In the genomic region with DNA sequence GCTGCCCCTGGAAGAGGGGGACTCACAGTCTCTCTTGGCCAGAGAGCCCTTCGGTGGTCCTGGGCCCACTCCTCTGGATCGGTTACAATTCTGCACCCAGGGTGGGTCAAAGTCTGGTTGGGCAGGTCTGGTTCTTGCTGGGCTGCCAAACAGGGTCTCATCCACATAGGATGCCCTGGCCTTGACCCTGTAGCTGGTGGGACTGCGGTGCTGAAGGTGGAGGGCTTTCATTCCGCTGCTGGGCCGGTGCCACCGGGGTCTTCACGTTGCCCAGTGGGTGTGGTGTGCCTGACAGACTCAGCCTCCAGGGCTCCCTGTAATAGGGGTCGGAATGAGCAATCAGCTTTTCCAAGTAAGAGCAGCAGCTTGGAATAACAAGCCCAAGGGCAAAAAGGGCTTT, we compare ENCODE assay signal across 8 mouse cellular contexts. TPM values are rescaled to one million over a fixed set of nuclear protein-coding genes. Genes with fewer than 3 reads are reported as not detected.
DNase-seq lines count a peak whose midpoint lies in the region; ATAC-seq and TF ChIP-seq lines count a peak whose summit lies in the region.

No protein-coding gene starts in this region.

- peak overlapping the region; percentile 71 for H3K9ac ChIP-seq in lung, embryonic 16.5 days (ENCODE audit: low read length)
- H3K9ac ChIP-seq in limb, embryonic 12.5 days (replicated peaks) = peak overlapping the region; percentile 58
- H3K9ac ChIP-seq in stomach, embryonic 15.5 days = peak overlapping the region; percentile 17; the same call in 1 of the 2 replicates

- no peak for TF ChIP-seq POLR2A in lung, adult 2 months (IDR thresholded peaks at IDR 0.05; ENCODE audit: borderline replicate concordance, extremely low read depth, low read depth, low read length)

- H3K27ac ChIP-seq in lung, embryonic 16.5 days (ENCODE audit: low read length) = no peak overlapping the region
- H3K27ac ChIP-seq in limb, embryonic 12.5 days = no peak overlapping the region
- no peak overlapping the region for H3K27ac ChIP-seq in stomach, embryonic 15.5 days

- ATAC-seq in lung, embryonic 16.5 days (ENCODE audit: low read depth) = no peak
- ATAC-seq in limb, embryonic 12.5 days (ENCODE audit: insufficient number of reproducible peaks, insufficient read depth, low FRiP score, low TSS enrichment, low read depth) = no peak
- no peak for ATAC-seq in stomach, embryonic 15.5 days (ENCODE audit: insufficient read depth, low FRiP score, low read depth)
- ATAC-seq in megakaryocyte progenitor cell, adult 5-6 weeks (replicated peaks; ENCODE audit: poor library complexity) = no peak

- H3K4me3 ChIP-seq in lung, embryonic 16.5 days (ENCODE audit: low read length) = peak overlapping the region; percentile 67
- no peak overlapping the region for H3K4me3 ChIP-seq in lung, adult 2 months (replicated peaks; ENCODE audit: extremely low read depth, low read depth, low read length)
- peak overlapping the region; percentile 60 for H3K4me3 ChIP-seq in limb, embryonic 12.5 days (replicated peaks)
- H3K4me3 ChIP-seq in stomach, embryonic 15.5 days (replicated peaks) = peak overlapping the region; percentile 72

- H3K36me3 ChIP-seq in lung, embryonic 16.5 days (ENCODE audit: control insufficient read depth, insufficient read depth, low read length) = peaks cover 8% of the 10 kb centered on the region; the same call in 1 of the 2 replicates
- H3K36me3 ChIP-seq in limb, embryonic 12.5 days = peaks cover 40% of the 10 kb centered on the region
- peaks cover 10% of the 10 kb centered on the region; the same call in 1 of the 2 replicates for H3K36me3 ChIP-seq in stomach, embryonic 15.5 days

- H3K4me1 ChIP-seq in lung, embryonic 16.5 days (replicated peaks; ENCODE audit: control insufficient read depth, insufficient read depth, low read length) = peaks cover 17% of the 10 kb centered on the region
- H3K4me1 ChIP-seq in lung, adult 2 months (ENCODE audit: control insufficient read depth, insufficient read depth, low read length) = no peaks in the 10 kb centered on the region
- H3K4me1 ChIP-seq in limb, embryonic 12.5 days (replicated peaks) = peaks cover 16% of the 10 kb centered on the region
- H3K4me1 ChIP-seq in stomach, embryonic 15.5 days = peaks cover 10% of the 10 kb centered on the region

- H3K9me3 ChIP-seq in lung, embryonic 16.5 days (ENCODE audit: control insufficient read depth, low read length) = peaks cover 3% of the 10 kb centered on the region; the same call in 1 of the 2 replicates
- peaks cover 8% of the 10 kb centered on the region; the same call in 1 of the 2 replicates for H3K9me3 ChIP-seq in limb, embryonic 12.5 days
- no peaks in the 10 kb centered on the region for H3K9me3 ChIP-seq in stomach, embryonic 15.5 days

- H3K4me2 ChIP-seq in lung, embryonic 16.5 days (ENCODE audit: low read depth, low read length) = peak overlapping the region; percentile 59
- H3K4me2 ChIP-seq in limb, embryonic 12.5 days = peak overlapping the region; percentile 79
- H3K4me2 ChIP-seq in stomach, embryonic 15.5 days = peak overlapping the region; percentile 72

- peak; percentile 56 to 68 for DNase-seq in adrenal gland, adult (ENCODE audit: inconsistent age in 2 of 2, low spot score in 1 of 2)
- no peak for DNase-seq in adrenal gland, adult 2 months
- no peak for DNase-seq in lung, adult 2 months
- no peak for DNase-seq in frontal cortex, postnatal 25 days (ENCODE audit: low spot score in 2 of 2)

- TF ChIP-seq CTCF in lung, adult 2 months (IDR thresholded peaks at IDR 0.05; ENCODE audit: insufficient read depth, low read length) = no peak

- H3K27me3 ChIP-seq in lung, embryonic 16.5 days (ENCODE audit: control insufficient read depth, insufficient read depth, low read depth, low read length) = no peaks in the 10 kb centered on the region
- H3K27me3 ChIP-seq in limb, embryonic 12.5 days = no peaks in the 10 kb centered on the region
- no peaks in the 10 kb centered on the region for H3K27me3 ChIP-seq in stomach, embryonic 15.5 days (replicated peaks)

- WGBS in lung, embryonic 16.5 days = 44% methylated on average over 8 of the region's 8 CpGs
- 65% methylated on average over 8 of the region's 8 CpGs for WGBS in lung, adult 2 months
- whole genome bisulfite sequencing in limb, embryonic 12.5 days = 60% methylated on average over 8 of the region's 8 CpGs
- WGBS in stomach, embryonic 15.5 days = 46% methylated on average over 8 of the region's 8 CpGs

RNA-seq across cellular contexts. Expression of a gene that starts 1.0 kb away (rescaled TPM):
- total RNA-seq in adrenal gland, adult 2 months (2021) = 10 to 100 TPM; 11.6 to 22.7 TPM
- polyA plus RNA-seq in adrenal gland, adult 2 months (2012; rRNA removed) = 32.5 and 33.5 TPM in 2 replicates
- 13.8 and 14.0 TPM in 2 replicates for polyA plus RNA-seq in lung, embryonic 16.5 days (2015; fragmentation: Nextera tagmentation; extraction: Ambion mirVana)
- polyA plus RNA-seq in lung, adult 2 months (2012; rRNA removed) = 15.7 and 15.8 TPM in 2 replicates
- polyA plus RNA-seq in limb, embryonic 12.5 days (2016; fragmentation: Nextera tagmentation; extraction: Ambion mirVana) = 16.9 and 19.1 TPM in 2 replicates
- polyA plus RNA-seq in stomach, embryonic 15.5 days (2015; fragmentation: Nextera tagmentation; extraction: Ambion mirVana) = 10.4 and 11.4 TPM in 2 replicates
- total RNA-seq in megakaryocyte progenitor cell, adult 5-6 weeks (2015) = 2.0 and 2.3 TPM in 2 replicates
- 4.7 and 5.8 TPM in 2 replicates for total RNA-seq in megakaryocyte progenitor cell, adult 5-6 weeks (2017)

RNA-seq across cellular contexts. Expression of a gene that starts 1.1 kb away (rescaled TPM):
- total RNA-seq in adrenal gland, adult 2 months (2021) = 10 to 100 TPM; 46.8 to 49.5 TPM
- polyA plus RNA-seq in adrenal gland, adult 2 months (2012; rRNA removed) = 42.7 and 49.6 TPM in 2 replicates
- polyA plus RNA-seq in lung, embryonic 16.5 days (2015; fragmentation: Nextera tagmentation; extraction: Ambion mirVana) = 36.8 and 37.8 TPM in 2 replicates
- 37.2 and 39.2 TPM in 2 replicates for polyA plus RNA-seq in lung, adult 2 months (2012; rRNA removed)
- polyA plus RNA-seq in limb, embryonic 12.5 days (2016; fragmentation: Nextera tagmentation; extraction: Ambion mirVana) = 48.8 and 50.3 TPM in 2 replicates
- polyA plus RNA-seq in stomach, embryonic 15.5 days (2015; fragmentation: Nextera tagmentation; extraction: Ambion mirVana) = 41.8 and 44.9 TPM in 2 replicates
- total RNA-seq in megakaryocyte progenitor cell, adult 5-6 weeks (2015) = 11.8 and 13.3 TPM in 2 replicates
- total RNA-seq in megakaryocyte progenitor cell, adult 5-6 weeks (2017) = 34.9 and 35.8 TPM in 2 replicates

RNA-seq across cellular contexts. Expression of a gene that starts 22.6 kb away (rescaled TPM):
- total RNA-seq in adrenal gland, adult 2 months (2021) = under 1 TPM; 0.29 to 0.55 TPM
- polyA plus RNA-seq in adrenal gland, adult 2 months (2012; rRNA removed) = 0.29 and 0.49 TPM in 2 replicates
- polyA plus RNA-seq in lung, embryonic 16.5 days (2015; fragmentation: Nextera tagmentation; extraction: Ambion mirVana) = 1.2 and 1.9 TPM in 2 replicates
- 2.0 and 2.4 TPM in 2 replicates for polyA plus RNA-seq in lung, adult 2 months (2012; rRNA removed)
- 0.64 and 0.93 TPM in 2 replicates for polyA plus RNA-seq in limb, embryonic 12.5 days (2016; fragmentation: Nextera tagmentation; extraction: Ambion mirVana)
- polyA plus RNA-seq in stomach, embryonic 15.5 days (2015; fragmentation: Nextera tagmentation; extraction: Ambion mirVana) = 0.40 and 0.69 TPM in 2 replicates
- total RNA-seq in megakaryocyte progenitor cell, adult 5-6 weeks (2015) = not detected in 2 replicates
- 0.81 and 1.1 TPM in 2 replicates for total RNA-seq in megakaryocyte progenitor cell, adult 5-6 weeks (2017)

RNA-seq across cellular contexts. Expression of a gene that starts 22.6 kb away (rescaled TPM):
- total RNA-seq in adrenal gland, adult 2 months (2021) = 1 to 10 TPM in 1 of 2 experiments, not detected in 1; 1.6 TPM
- polyA plus RNA-seq in adrenal gland, adult 2 months (2012; rRNA removed) = not detected in 2 replicates
- 0.94 and 1.5 TPM in 2 replicates for polyA plus RNA-seq in lung, embryonic 16.5 days (2015; fragmentation: Nextera tagmentation; extraction: Ambion mirVana)
- 1.6 TPM in 2 replicates for polyA plus RNA-seq in lung, adult 2 months (2012; rRNA removed)
- polyA plus RNA-seq in limb, embryonic 12.5 days (2016; fragmentation: Nextera tagmentation; extraction: Ambion mirVana) = not detected in 2 replicates
- polyA plus RNA-seq in stomach, embryonic 15.5 days (2015; fragmentation: Nextera tagmentation; extraction: Ambion mirVana) = not detected in 2 replicates
- not detected in 2 replicates for total RNA-seq in megakaryocyte progenitor cell, adult 5-6 weeks (2015)
- not detected in 2 replicates for total RNA-seq in megakaryocyte progenitor cell, adult 5-6 weeks (2017)

RNA-seq across cellular contexts. Expression of a gene that starts 22.9 kb away (rescaled TPM):
- 10 to 100 TPM; 38.1 to 51.3 TPM for total RNA-seq in adrenal gland, adult 2 months (2021)
- 48.9 and 59.8 TPM in 2 replicates for polyA plus RNA-seq in adrenal gland, adult 2 months (2012; rRNA removed)
- 17.8 and 18.0 TPM in 2 replicates for polyA plus RNA-seq in lung, embryonic 16.5 days (2015; fragmentation: Nextera tagmentation; extraction: Ambion mirVana)
- polyA plus RNA-seq in lung, adult 2 months (2012; rRNA removed) = 75.8 and 89.2 TPM in 2 replicates
- 16.7 and 17.2 TPM in 2 replicates for polyA plus RNA-seq in limb, embryonic 12.5 days (2016; fragmentation: Nextera tagmentation; extraction: Ambion mirVana)
- 25.5 and 25.7 TPM in 2 replicates for polyA plus RNA-seq in stomach, embryonic 15.5 days (2015; fragmentation: Nextera tagmentation; extraction: Ambion mirVana)
- total RNA-seq in megakaryocyte progenitor cell, adult 5-6 weeks (2015) = 37.0 and 38.8 TPM in 2 replicates
- total RNA-seq in megakaryocyte progenitor cell, adult 5-6 weeks (2017) = 15.7 and 17.7 TPM in 2 replicates

Comparison
In these comparisons a context has a peak if more than half of its experiments do, and no peak if none do; other contexts are left out.
1. DNase-seq: peak in adrenal gland, adult (2 of 2); none in adrenal gland, adult 2 months (single experiment), lung, adult 2 months (single experiment) and frontal cortex, postnatal 25 days (0 of 2).
2. H3K9ac ChIP-seq: peak in every context shown above with its lines; median percentile 71 in lung, embryonic 16.5 days; 58 in limb, embryonic 12.5 days; 17 in stomach, embryonic 15.5 days.
3. Peak in every context shown above with its lines, with median percentiles within 50 percentile points of each other: H3K4me2 ChIP-seq.